Mouse (Mus musculus): ENCODE measurements at regions not wholly inside any gene's neighbourhood (a gene's known extent, or its start where the extent isn't known, plus 50 kb on each side); places are given as distances from the start of the nearest gene placed in this dataset.

GRCm38 (mm10) chr9:46622255-46622654 lies 302.5 kb upstream of the 4931429L15Rik start:
- DNase-seq (ENCODE audit: low spot score) = no peak

GRCm38 (mm10) chr9:46621851-46622250 lies 302.1 kb upstream of the 4931429L15Rik start:
- DNase-seq (ENCODE audit: low spot score) = no peak

GRCm38 (mm10) chr9:46610101-46611005 lies 290.6 kb upstream of the 4931429L15Rik start:
- no peak for DNase-seq (ENCODE audit: low spot score)

- DNase-seq (ENCODE audit: low spot score) = no peak
Observed at GRCm38 (mm10) chr9:46608695-46609094, 288.9 kb upstream of the 4931429L15Rik start.

- no peak for DNase-seq (ENCODE audit: low spot score)
Observed at GRCm38 (mm10) chr9:46600803-46601202, 281.0 kb upstream of the 4931429L15Rik start.

GRCm38 (mm10) chr9:46599931-46600708 lies 280.3 kb upstream of the 4931429L15Rik start:
- peak; percentile 56 for DNase-seq (ENCODE audit: low spot score)

- no peak for DNase-seq (ENCODE audit: low spot score)
Observed at GRCm38 (mm10) chr9:46598518-46598917, 278.7 kb upstream of the 4931429L15Rik start.

- no peak for DNase-seq (ENCODE audit: low spot score)
Observed at GRCm38 (mm10) chr9:46593444-46593843, 273.7 kb upstream of the 4931429L15Rik start.

- no peak for DNase-seq (ENCODE audit: low spot score)
Observed at GRCm38 (mm10) chr9:46592908-46593307, 273.1 kb upstream of the 4931429L15Rik start.

- DNase-seq (ENCODE audit: low spot score) = no peak
Observed at GRCm38 (mm10) chr9:46586818-46587217, 267.0 kb upstream of the 4931429L15Rik start.

GRCm38 (mm10) chr9:46581844-46582243 lies 262.1 kb upstream of the 4931429L15Rik start:
- DNase-seq (ENCODE audit: low spot score) = no peak

- DNase-seq (ENCODE audit: low spot score) = no peak
Observed at GRCm38 (mm10) chr9:46562301-46562700, 242.5 kb upstream of the 4931429L15Rik start.

- DNase-seq (ENCODE audit: low spot score) = no peak
Observed at GRCm38 (mm10) chr9:46558481-46558880, 238.7 kb upstream of the 4931429L15Rik start.

GRCm38 (mm10) chr9:46557781-46558180 lies 238.0 kb upstream of the 4931429L15Rik start:
- no peak for DNase-seq (ENCODE audit: low spot score)

- no peak for DNase-seq (ENCODE audit: low spot score)
Observed at GRCm38 (mm10) chr9:46555156-46555555, 235.4 kb upstream of the 4931429L15Rik start.

GRCm38 (mm10) chr9:46554586-46555152 lies 234.9 kb upstream of the 4931429L15Rik start:
- no peak for DNase-seq (ENCODE audit: low spot score)

GRCm38 (mm10) chr9:46549416-46549815 lies 229.6 kb upstream of the 4931429L15Rik start:
- no peak for DNase-seq (ENCODE audit: low spot score)

- DNase-seq (ENCODE audit: low spot score) = no peak
Observed at GRCm38 (mm10) chr9:46544326-46544725, 224.5 kb upstream of the 4931429L15Rik start.

- DNase-seq (ENCODE audit: low spot score) = no peak
Observed at GRCm38 (mm10) chr9:46541001-46541400, 221.2 kb upstream of the 4931429L15Rik start.

- no peak for DNase-seq (ENCODE audit: low spot score)
Observed at GRCm38 (mm10) chr9:46538616-46539015, 218.8 kb upstream of the 4931429L15Rik start.

- DNase-seq (ENCODE audit: low spot score) = no peak
Observed at GRCm38 (mm10) chr9:46516401-46517130, 196.8 kb upstream of the 4931429L15Rik start.
